Mouse (Mus musculus) thymus, adult 2 months (tissue): ENCODE measurements around the gene Bcl2l13.

ENCODE experiments used
- CTCF ChIP-seq: fragments of 200-500 bp; IDR thresholded peaks from 2 replicates; pipeline ENCODE4 v1.5.1; 2012; ENCODE audit warnings: mild to moderate bottlenecking, control low read depth, low read length, moderate library complexity, borderline replicate concordance; ENCODE audit not compliant: control insufficient read depth, poor library complexity, insufficient read depth; ENCODE audit errors: extremely low read depth
- POLR2A ChIP-seq: fragments of 200-500 bp; IDR thresholded peaks from 2 replicates; pipeline ENCODE4 v1.6.1; 2012; ENCODE audit warnings: mild to moderate bottlenecking, low read length, control low read depth, moderate library complexity; ENCODE audit not compliant: control insufficient read depth, poor library complexity, insufficient read depth; ENCODE audit errors: extremely low read depth

DNA sequence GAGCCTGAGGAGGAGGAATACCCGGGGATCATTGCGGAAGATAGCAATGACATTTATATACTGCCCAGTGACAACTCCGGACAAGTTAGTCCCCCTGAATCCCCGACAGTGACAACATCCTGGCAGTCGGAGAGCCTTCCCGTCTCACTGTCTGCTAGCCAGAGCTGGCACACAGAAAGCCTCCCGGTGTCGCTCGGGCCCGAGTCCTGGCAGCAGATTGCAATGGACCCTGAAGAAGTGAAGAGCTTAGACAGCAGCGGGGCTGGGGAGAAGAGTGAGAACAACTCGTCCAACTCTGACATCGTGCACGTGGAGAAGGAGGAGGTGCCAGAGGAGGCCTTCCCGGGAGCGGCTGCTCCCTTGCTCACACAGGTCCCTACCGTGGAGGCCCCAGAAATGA lies 50.7 kb downstream of the Bcl2l13 start:
- TF ChIP-seq CTCF (no peak), POLR2A (no peak)
